Mouse (Mus musculus): ENCODE measurements around the gene Olfr1086. TPM values are rescaled to one million over a fixed set of nuclear protein-coding genes. Genes with fewer than 3 reads are reported as not detected.
"Not testable (repeated sequence)": the region's sequence is repeated elsewhere in the genome, so short reads cannot be mapped to it uniquely, and the experiment has no call there.

Olfr1086 gene
- polyA plus RNA-seq (2015; fragmentation: Nextera tagmentation; extraction: Ambion mirVana), result not detected in 2 replicates

DNA sequence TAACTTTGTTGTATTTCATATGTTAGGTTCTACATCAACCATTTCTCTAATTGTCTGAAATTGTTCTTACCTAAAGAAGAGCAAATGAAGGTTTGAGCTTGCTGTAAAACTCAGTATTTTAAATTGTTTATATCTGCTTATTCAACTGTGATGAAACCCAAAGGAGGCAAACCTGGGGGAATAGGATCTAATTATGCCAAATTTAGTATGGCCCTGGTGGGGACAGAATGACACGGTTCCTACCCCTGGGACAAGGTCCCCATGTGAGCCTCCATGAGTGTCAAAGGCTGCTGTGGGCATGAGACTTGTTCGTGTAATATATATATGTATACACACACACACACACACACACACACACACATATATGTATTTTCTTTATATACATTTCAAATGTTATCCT lies at the start of gene Olfr1086:
Gene Olfr1086 (minus strand): TSS at position 101 of the 400 bp plus-strand sequence.
- H3K27me3 ChIP-seq, result no peaks in the 10 kb centered on the region
- H3K4me3 ChIP-seq, result no peak within 1 kb of the TSS
- H3K36me3 ChIP-seq, result no peaks in the 10 kb centered on the region
- H3K4me2 ChIP-seq, result no peak within 1 kb of the TSS
- WGBS, result 83% methylated on average over 2 of the region's 2 CpGs
- H3K4me1 ChIP-seq, result no peaks in the 10 kb centered on the region
- no peak within 1 kb of the TSS for H3K9ac ChIP-seq
- no peaks in the 10 kb centered on the region for H3K9me3 ChIP-seq
- no peak for ATAC-seq (ENCODE audit: insufficient number of reproducible peaks, insufficient read depth, low FRiP score, low TSS enrichment, low read depth)
- H3K27ac ChIP-seq, result no peak within 1 kb of the TSS

GRCm38 (mm10) chr2:86698295-86698694 lies 18.4 kb upstream of the Olfr1086 start, which contains the start of gene Olfr1087:
Olfr1087 (minus strand) TSS chr2:86698395.
- H3K36me3 ChIP-seq, result no peaks in the 10 kb centered on the region
- H3K4me3 ChIP-seq, result no peak within 1 kb of the TSS
- H3K4me2 ChIP-seq, result no peak within 1 kb of the TSS
- no peaks in the 10 kb centered on the region for H3K27me3 ChIP-seq
- H3K27ac ChIP-seq, result no peak within 1 kb of the TSS
- H3K4me1 ChIP-seq, result no peaks in the 10 kb centered on the region
- ATAC-seq (ENCODE audit: insufficient number of reproducible peaks, insufficient read depth, low FRiP score, low TSS enrichment, low read depth), result no peak
- H3K9ac ChIP-seq, result no peak within 1 kb of the TSS
- no peaks in the 10 kb centered on the region for H3K9me3 ChIP-seq

DNA sequence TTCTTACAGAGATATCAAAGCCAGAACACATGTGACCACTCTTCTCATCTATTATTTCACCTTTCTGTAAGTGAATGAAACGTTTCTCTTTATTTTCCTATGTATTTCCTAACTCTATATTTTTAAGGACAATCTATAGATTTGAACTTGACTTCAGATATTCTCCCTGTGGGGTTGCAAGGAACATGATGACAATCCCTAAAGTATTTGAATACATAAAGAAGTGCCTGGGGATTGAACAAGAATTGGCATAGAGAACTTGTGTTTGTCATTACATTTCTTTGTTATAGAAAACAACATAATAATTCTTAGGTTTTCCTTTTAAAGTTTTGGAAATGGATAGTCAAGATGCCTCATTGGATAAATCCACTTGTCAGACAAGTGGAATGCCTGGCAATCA lies 18.0 kb downstream of the Olfr1086 start, which contains the start of gene Olfr1085:
Gene Olfr1085 (minus strand): TSS at position 101 of the 400 bp plus-strand sequence.
- Histone ChIP-seq H3K36me3 (no peaks in the 10 kb centered on the region), H3K9me3 (no peaks in the 10 kb centered on the region), H3K4me2 (no peak within 1 kb of the TSS), H3K9ac (no peak within 1 kb of the TSS), H3K27ac (no peak within 1 kb of the TSS), H3K4me1 (no peaks in the 10 kb centered on the region), H3K4me3 (no peak within 1 kb of the TSS), H3K27me3 (no peaks in the 10 kb centered on the region)
- 35% methylated on average over 1 of the region's 1 CpGs for WGBS
- ATAC-seq (ENCODE audit: insufficient number of reproducible peaks, insufficient read depth, low FRiP score, low TSS enrichment, low read depth), result no peak

DNA sequence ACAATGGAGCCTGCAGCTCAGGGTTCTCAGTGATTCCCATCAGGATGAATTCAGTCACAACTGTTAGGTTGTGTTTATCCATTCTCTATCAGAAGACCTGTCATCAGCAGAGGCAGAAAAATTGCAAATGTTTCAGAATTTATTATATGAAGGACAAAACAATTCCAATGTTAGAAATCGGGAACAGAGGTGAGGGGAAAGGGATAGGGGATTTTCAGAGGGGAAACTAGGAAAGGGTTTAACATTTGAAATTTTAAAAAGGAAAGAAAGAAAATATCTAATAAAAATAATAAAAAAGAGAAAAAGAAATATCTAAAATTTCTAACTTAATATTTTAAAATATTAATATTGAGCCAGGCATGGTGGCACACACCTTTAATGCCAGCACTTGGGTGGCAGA lies 40.3 kb downstream of the Olfr1086 start, which contains the start of gene Olfr1084:
Gene Olfr1084 (minus strand): TSS at position 101 of the 400 bp plus-strand sequence.
- 84% methylated on average over 1 of the region's 1 CpGs for WGBS

More for the DNA sequence above, 40.3 kb downstream of the Olfr1086 start, which contains the start of gene Olfr1084:
- H3K4me2 ChIP-seq; H3K9ac ChIP-seq; H3K9me3 ChIP-seq; ATAC-seq (ENCODE audit: insufficient number of reproducible peaks, insufficient read depth, low FRiP score, low TSS enrichment, low read depth); H3K27me3 ChIP-seq; H3K27ac ChIP-seq; H3K4me3 ChIP-seq; H3K4me1 ChIP-seq; H3K36me3 ChIP-seq: not testable (repeated sequence)

Other genes starting within 250 kb of the Olfr1086 start
- not detected in 2 replicates for gene Olfr1065, start 229.5 kb downstream of the Olfr1086 start, polyA plus RNA-seq (2015; fragmentation: Nextera tagmentation; extraction: Ambion mirVana)
- gene Olfr1066, start 223.8 kb downstream of the Olfr1086 start, polyA plus RNA-seq (2015; fragmentation: Nextera tagmentation; extraction: Ambion mirVana), result not detected in 2 replicates
- not detected in 2 replicates for gene Olfr228, start 192.7 kb downstream of the Olfr1086 start, polyA plus RNA-seq (2015; fragmentation: Nextera tagmentation; extraction: Ambion mirVana)
- not detected in 2 replicates for gene Olfr1076, start 171.6 kb downstream of the Olfr1086 start, polyA plus RNA-seq (2015; fragmentation: Nextera tagmentation; extraction: Ambion mirVana)
- not detected in 2 replicates for gene Olfr1079, start 137.6 kb downstream of the Olfr1086 start, polyA plus RNA-seq (2015; fragmentation: Nextera tagmentation; extraction: Ambion mirVana)
- gene Olfr1080, start 121.9 kb downstream of the Olfr1086 start, polyA plus RNA-seq (2015; fragmentation: Nextera tagmentation; extraction: Ambion mirVana), result not detected in 2 replicates
- gene Olfr1082, start 81.1 kb downstream of the Olfr1086 start, polyA plus RNA-seq (2015; fragmentation: Nextera tagmentation; extraction: Ambion mirVana), result not detected in 2 replicates
- gene Olfr1084, start 40.4 kb downstream of the Olfr1086 start, polyA plus RNA-seq (2015; fragmentation: Nextera tagmentation; extraction: Ambion mirVana), result not detected in 2 replicates
- gene Olfr1085, start 18.1 kb downstream of the Olfr1086 start, polyA plus RNA-seq (2015; fragmentation: Nextera tagmentation; extraction: Ambion mirVana), result not detected in 2 replicates
- gene Olfr1087, start 18.3 kb upstream of the Olfr1086 start, polyA plus RNA-seq (2015; fragmentation: Nextera tagmentation; extraction: Ambion mirVana), result not detected in 2 replicates
- not detected in 2 replicates for gene Olfr1089, start 53.6 kb upstream of the Olfr1086 start, polyA plus RNA-seq (2015; fragmentation: Nextera tagmentation; extraction: Ambion mirVana)
- gene Olfr1090, start 78.9 kb upstream of the Olfr1086 start, polyA plus RNA-seq (2015; fragmentation: Nextera tagmentation; extraction: Ambion mirVana), result not detected in 2 replicates
- gene Olfr1093, start 102.4 kb upstream of the Olfr1086 start, polyA plus RNA-seq (2015; fragmentation: Nextera tagmentation; extraction: Ambion mirVana), result not detected in 2 replicates
- gene Olfr141, start 129.9 kb upstream of the Olfr1086 start, polyA plus RNA-seq (2015; fragmentation: Nextera tagmentation; extraction: Ambion mirVana), result not detected in 2 replicates
- gene Olfr1094, start 144.6 kb upstream of the Olfr1086 start, polyA plus RNA-seq (2015; fragmentation: Nextera tagmentation; extraction: Ambion mirVana), result not detected in 2 replicates
- gene Olfr1095, start 171.6 kb upstream of the Olfr1086 start, polyA plus RNA-seq (2015; fragmentation: Nextera tagmentation; extraction: Ambion mirVana), result not detected in 2 replicates
- gene Gm13723, start 194.7 kb upstream of the Olfr1086 start, polyA plus RNA-seq (2015; fragmentation: Nextera tagmentation; extraction: Ambion mirVana), result not detected in 2 replicates
- gene Olfr1097, start 212.1 kb upstream of the Olfr1086 start, polyA plus RNA-seq (2015; fragmentation: Nextera tagmentation; extraction: Ambion mirVana), result not detected in 2 replicates
- not detected in 2 replicates for gene Olfr1098, start 244.5 kb upstream of the Olfr1086 start, polyA plus RNA-seq (2015; fragmentation: Nextera tagmentation; extraction: Ambion mirVana)